Mouse (Mus musculus) Muller cell, postnatal 12 days (primary cell): ENCODE measurements around the gene Tm4sf20.

ENCODE experiments used
- DNase-seq: peaks from one replicate; pipeline ENCODE4 v3.0.0-alpha.2; 2015; ENCODE audit errors: inconsistent ontology term

Gene Tm4sf20

GRCm38 (mm10) chr1:82779388-82779966 lies 11.2 kb upstream of the Tm4sf20 start:
- no peak for DNase-seq

DNA sequence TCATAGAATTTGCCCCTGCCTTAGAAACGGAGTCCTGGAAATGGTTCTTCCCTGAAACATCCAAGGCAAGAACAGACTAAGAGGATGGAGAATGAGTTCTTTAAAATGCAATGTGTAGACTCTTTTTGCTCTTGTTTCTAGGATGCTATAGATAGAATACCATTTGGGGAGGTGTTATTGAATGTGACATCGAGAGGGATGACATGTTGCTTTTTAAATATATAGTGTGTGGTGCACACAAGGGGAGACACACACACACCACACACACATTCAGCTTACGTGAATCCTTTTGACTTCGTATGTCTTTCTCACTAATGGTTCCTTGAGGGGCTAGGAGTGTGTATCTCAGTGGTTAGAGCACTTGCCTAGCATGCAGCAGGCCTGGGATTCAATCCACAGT lies 7.0 kb upstream of the Tm4sf20 start:
- DNase-seq, result no peak

DNA sequence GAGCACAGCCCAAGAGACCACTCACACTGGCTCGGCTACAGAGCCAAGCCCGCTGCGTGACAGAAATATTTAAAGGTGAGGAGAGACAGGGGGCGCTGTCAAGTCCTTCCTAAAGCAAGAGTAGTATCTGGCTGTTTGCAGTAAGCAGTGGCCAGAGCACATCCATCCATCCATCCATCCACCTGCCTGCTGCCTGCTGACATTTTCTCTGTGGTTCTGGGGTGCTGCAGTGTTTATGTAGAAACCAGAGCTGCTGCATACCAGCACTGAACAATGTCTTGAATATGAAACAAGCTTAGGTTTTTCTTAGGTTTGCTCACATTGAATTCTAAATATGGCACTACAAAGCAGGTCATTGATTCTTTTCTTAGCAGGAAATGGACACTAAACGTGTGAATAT lies 4.9 kb upstream of the Tm4sf20 start:
- DNase-seq, result no peak

- DNase-seq, result no peak
Observed at GRCm38 (mm10) chr1:82772428-82772827, 4.2 kb upstream of the Tm4sf20 start.

- DNase-seq, result no peak
Observed at GRCm38 (mm10) chr1:82771022-82771586, 2.8 kb upstream of the Tm4sf20 start, which contains the start of gene Gm47791. Gene Gm47791 (minus strand): TSS chr1:82771243.

DNA sequence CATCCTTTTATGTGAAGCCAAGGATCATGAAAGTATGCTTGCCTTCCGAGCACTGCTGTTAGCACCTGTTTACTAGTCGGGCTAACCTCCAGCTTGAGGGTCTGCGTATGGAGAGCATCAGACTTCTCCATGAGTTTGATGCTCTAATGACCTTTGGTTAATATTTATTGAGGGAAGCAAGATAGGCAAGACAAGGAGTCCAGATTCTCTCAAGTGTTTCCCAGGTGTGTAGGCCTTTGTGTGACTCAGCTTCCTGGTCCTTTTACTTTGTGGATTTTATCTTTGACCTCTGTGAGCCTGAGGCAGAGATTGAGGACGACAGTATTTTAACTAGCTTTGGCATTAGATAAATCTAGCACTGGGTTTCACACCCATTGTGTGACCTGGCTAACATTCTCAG lies 1.6 kb downstream of the Tm4sf20 start:
- DNase-seq, result no peak

- DNase-seq, result no peak
Observed at GRCm38 (mm10) chr1:82766227-82766626, 2.0 kb downstream of the Tm4sf20 start.

GRCm38 (mm10) chr1:82762274-82762673 lies 6.0 kb downstream of the Tm4sf20 start:
- no peak for DNase-seq

DNA sequence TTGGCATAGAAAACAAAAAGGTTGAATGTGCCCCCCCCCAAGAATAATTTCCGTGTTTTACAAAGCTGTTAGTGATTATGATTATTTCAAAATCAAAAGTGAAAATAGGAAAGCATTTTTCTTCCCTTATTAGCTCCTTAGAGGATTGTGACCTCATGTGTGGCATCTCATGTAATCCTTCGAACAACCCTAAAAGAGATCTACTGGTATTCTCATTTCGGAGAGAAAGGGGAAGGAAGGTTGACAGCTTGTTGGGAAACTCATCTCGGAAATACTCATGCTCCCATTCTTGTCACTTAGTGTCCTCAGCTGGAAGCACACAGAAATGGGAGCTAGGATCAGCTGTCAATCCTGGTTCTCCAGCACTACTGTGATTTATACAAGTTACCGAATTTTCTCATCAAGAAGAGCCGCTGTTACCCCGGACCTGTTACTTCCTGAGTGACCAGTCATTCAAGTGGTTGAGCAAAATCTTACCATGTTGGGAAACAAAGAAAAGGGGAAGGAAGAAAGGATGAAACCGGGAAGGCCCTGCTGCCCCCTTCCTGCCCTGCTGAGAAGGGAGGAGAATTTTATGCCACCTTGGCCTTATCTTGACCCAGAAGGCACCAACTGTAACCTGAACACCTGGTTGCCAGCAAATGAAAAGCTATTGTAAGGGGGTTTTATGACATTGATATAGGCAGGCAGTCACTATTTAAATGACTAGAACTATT lies 6.6 kb downstream of the Tm4sf20 start:
- no peak for DNase-seq

DNA sequence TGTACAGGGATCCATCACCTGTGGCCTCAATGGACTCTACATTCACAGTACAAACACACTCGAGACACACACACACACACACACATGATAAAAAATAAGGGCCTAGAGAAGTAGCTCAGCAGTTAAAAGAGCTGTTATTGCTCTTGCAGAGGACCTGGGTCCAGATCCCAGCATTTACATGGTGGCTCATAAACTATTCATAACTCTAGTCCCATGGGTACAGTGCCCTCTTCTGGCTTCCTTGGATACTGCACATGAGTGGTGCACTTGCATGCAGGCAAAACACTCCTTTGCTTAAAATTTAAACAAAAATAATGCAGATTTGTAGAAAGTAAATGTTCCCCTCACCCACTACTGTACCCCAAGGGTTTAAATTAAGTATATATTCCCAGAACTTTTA lies 8.7 kb downstream of the Tm4sf20 start:
- no peak for DNase-seq

GRCm38 (mm10) chr1:82747714-82748452 lies 20.4 kb downstream of the Tm4sf20 start:
- no peak for DNase-seq

- no peak for DNase-seq
Observed at GRCm38 (mm10) chr1:82746408-82746807, 21.9 kb downstream of the Tm4sf20 start.

DNA sequence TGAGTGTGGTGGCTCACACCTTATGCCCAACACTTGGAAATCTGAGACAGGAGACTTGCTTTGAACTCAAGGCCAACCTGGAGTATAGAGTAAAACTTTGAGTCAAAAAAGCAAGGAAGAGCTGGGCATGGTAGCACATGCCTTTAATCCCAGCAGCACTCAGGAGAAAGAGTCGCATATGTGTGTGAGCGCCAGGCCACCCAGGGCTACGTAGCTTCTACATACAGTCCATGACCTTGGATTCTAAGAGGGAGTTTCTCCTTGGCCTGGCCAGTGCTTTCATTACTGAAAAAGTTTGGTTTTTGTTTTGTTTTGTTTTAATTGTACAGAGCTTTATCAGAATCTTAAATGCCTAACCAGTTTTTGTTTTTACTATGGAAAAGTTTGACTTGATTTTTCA lies 24.3 kb downstream of the Tm4sf20 start:
- no peak for DNase-seq

GRCm38 (mm10) chr1:82741539-82741938 lies 26.7 kb downstream of the Tm4sf20 start:
- no peak for DNase-seq

DNA sequence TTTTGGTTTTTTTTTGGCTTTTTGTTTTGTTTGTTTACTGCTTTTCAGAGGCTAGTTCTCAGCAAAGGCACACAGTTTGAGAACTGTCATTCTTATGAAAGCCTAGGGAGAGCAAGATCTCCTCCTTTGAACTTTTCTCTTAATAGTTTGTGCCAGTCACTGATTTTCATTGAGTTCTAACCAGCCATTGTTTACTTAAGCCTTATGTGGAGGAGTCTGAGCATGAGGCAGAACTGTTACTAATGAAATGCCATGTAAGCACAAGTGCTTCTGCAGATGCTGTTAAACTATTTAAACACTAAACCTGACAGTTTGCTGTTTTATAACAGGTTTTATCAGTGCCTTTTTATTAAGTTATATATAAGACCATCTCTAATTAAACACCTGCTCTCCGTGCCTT lies 30.2 kb downstream of the Tm4sf20 start:
- DNase-seq, result no peak

- DNase-seq, result no peak
Observed at GRCm38 (mm10) chr1:82733357-82733756, 34.9 kb downstream of the Tm4sf20 start.

DNA sequence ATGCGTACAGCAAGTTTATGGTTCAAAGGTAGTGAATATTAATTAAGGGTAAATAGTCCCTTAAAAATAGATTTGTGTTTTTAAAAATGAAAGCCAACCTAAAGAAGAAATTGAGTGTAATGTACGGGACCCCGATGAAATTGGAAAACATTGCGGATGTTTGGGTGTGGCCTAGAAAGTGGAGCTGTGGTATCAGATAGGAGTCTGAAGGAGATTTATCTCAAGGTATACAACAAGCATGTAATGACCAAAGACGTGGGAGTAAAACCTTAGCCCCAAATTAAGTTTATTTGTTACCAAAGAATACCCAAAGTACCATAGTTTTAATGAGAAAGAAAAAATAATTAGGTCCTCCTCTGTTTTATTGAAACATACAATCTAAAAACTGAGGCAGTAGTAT lies 41.8 kb downstream of the Tm4sf20 start:
- DNase-seq, result no peak

DNA sequence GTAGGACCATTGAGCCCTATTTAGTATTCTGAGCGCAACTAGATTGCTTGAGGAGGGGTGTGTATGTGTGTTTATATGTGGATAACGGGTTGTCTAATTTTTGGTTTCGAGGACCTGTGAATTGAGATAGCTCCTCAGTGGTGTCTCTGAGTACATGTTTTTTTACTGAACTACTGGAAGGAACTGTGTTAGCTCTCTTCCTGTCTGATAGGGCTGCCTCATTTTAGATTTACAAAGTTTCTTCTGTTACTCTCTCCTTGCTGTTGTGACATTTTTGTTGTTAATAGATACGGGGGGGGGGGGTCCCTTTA lies 42.4 kb downstream of the Tm4sf20 start:
- no peak for DNase-seq

GRCm38 (mm10) chr1:82725026-82725874 lies 43.0 kb downstream of the Tm4sf20 start:
- DNase-seq, result peak; percentile 94

GRCm38 (mm10) chr1:82724339-82725025 lies 43.8 kb downstream of the Tm4sf20 start, which contains the start of gene Mff:
Gene Mff (plus strand): TSS chr1:82724890.
- peak; percentile 94 for DNase-seq
